Mouse (Mus musculus) stomach, postnatal 0 days (tissue): Measurements from ENCODE around the gene Pnrc2.

Experiments
- CTCF ChIP-seq: IDR thresholded peaks from 2 replicates; pipeline ENCODE4 v1.5.1; 2016; ENCODE audit warnings: antibody characterized with exemption, low read depth, mild to moderate bottlenecking, moderate library complexity
- EP300 ChIP-seq: optimal IDR thresholded peaks from 2 replicates; pipeline ENCODE3; 2016; ENCODE audit warnings: antibody characterized with exemption

DNA sequence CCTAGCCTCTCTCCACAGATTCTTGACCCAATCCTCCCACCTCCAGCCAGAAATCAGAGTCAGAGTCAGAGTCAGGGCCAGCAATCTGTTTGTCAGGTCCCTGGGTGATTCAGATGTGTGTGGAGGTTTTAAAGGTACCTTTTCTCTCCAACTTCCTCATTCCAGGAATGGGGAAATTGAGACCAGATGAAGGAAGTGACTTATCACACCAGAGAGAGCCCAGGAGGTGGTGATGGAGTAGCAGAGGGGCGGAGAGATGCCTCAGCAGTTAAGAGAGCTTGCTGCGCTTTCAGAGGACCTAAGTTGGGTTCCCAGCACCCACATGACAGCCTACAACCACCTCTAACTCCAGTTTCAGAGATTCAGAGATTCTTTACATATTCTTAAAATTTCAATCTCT is 17.9 kb upstream of the Pnrc2 start:
- TF ChIP-seq EP300 (no peak), CTCF (no peak)
